Comparison of ENCODE assay signal across 28 mouse cellular contexts in the genomic region with DNA sequence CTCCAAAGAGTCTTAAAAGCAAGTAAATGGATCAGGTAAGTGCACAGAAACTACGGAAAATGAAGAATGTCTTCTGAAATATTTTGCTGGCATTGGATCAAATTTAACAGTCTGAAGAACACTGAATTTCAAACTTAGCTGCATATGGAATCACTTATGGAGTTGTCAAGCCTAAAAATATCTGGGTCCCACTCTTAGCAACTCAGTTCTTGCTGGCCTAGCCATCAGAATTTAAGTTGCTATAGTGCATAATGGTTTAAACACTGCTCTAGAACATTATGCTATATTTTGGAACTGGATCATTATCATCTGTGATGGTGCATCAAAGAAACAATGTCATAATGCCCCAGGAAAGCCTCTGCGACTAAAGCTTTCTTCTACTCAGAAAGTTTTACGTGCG.
"Had no signal": no experiment of that assay in that cellular context is flagged by ENCODE, and none has a peak within 500 bp of the region (broad histone marks: within the 10 kb centered on the region; RNA-seq: fewer than 3 reads in every experiment).

No protein-coding gene starts in this region.

- H3K36me3 ChIP-seq: heart, embryonic 13.5 days; heart, embryonic 15.5 days; hindbrain, embryonic 10.5 days; hindbrain, embryonic 12.5 days; intestine, embryonic 15.5 days; limb, embryonic 12.5 days; liver, embryonic 13.5 days; liver, embryonic 15.5 days had no signal

- H3K27ac ChIP-seq: heart, adult 2 months; heart, embryonic 13.5 days; heart, embryonic 15.5 days; hindbrain, embryonic 10.5 days; hindbrain, embryonic 12.5 days; hindbrain, embryonic 14.5 days; intestine, embryonic 15.5 days; layer of hippocampus, adult 2 months; limb, embryonic 12.5 days; liver, embryonic 13.5 days; liver, embryonic 15.5 days had no signal

- H3K4me1 ChIP-seq: heart, embryonic 13.5 days; heart, embryonic 15.5 days; hindbrain, embryonic 10.5 days; hindbrain, embryonic 12.5 days; intestine, embryonic 15.5 days; limb, embryonic 12.5 days; liver, embryonic 13.5 days; liver, embryonic 15.5 days had no signal

- DNase-seq: gastrocnemius, postnatal 14 days; gastrocnemius, postnatal 36 days; heart, adult 11 months; heart, adult 2 months; heart, postnatal 4 days; kidney, adult 18-20 months; kidney, adult 8-10 months; kidney, postnatal 10 days; kidney, postnatal 25 days; kidney, postnatal 4 days; layer of hippocampus, postnatal 36 days; left cerebral cortex, postnatal 4 days; liver; liver, embryonic 13.5 days had no signal

- ATAC-seq: hindbrain, embryonic 16.5 days; inflammation-experienced regulatory T-cells, adult 6 months; intestine, embryonic 15.5 days; intestine, postnatal 0 days had no signal

- H3K27me3 ChIP-seq: heart, embryonic 13.5 days; heart, embryonic 15.5 days; hindbrain, embryonic 12.5 days; intestine, embryonic 15.5 days; limb, embryonic 12.5 days; liver, embryonic 13.5 days; liver, embryonic 15.5 days had no signal

- H3K9ac ChIP-seq: heart, embryonic 13.5 days; heart, embryonic 15.5 days; hindbrain, embryonic 12.5 days; hindbrain, embryonic 14.5 days; intestine, embryonic 15.5 days; limb, embryonic 12.5 days; liver, embryonic 13.5 days; liver, embryonic 15.5 days had no signal

- H3K4me3 ChIP-seq: heart, adult 2 months; heart, embryonic 13.5 days; heart, embryonic 15.5 days; hindbrain, embryonic 10.5 days; hindbrain, embryonic 12.5 days; intestine, embryonic 15.5 days; layer of hippocampus, adult 2 months; limb, embryonic 12.5 days; liver, embryonic 13.5 days; liver, embryonic 15.5 days had no signal

- H3K9me3 ChIP-seq: heart, embryonic 13.5 days; heart, embryonic 15.5 days; hindbrain, embryonic 10.5 days; hindbrain, embryonic 12.5 days; intestine, embryonic 15.5 days; limb, embryonic 12.5 days; liver, embryonic 13.5 days; liver, embryonic 15.5 days had no signal

- H3K4me2 ChIP-seq: heart, embryonic 11.5 days; heart, embryonic 13.5 days; heart, embryonic 15.5 days; hindbrain, embryonic 12.5 days; hindbrain, embryonic 14.5 days; intestine, embryonic 15.5 days; limb, embryonic 12.5 days; liver, embryonic 11.5 days; liver, embryonic 13.5 days; liver, embryonic 15.5 days had no signal
